Mouse (Mus musculus): ENCODE data around the gene Asb13. TPM values are rescaled to one million over a fixed set of nuclear protein-coding genes. Genes with fewer than 3 reads are reported as not detected.

The Asb13 gene
- 10 to 100 TPM; 47.9 to 49.8 TPM for total RNA-seq (2021)
- long read RNA-seq, experiment 1, full-length matches to known transcripts: 110 of 124 reads
- long read RNA-seq, experiment 1, partial matches to known transcripts: 2 of 124 reads
- long read RNA-seq, experiment 1, other reads (novel, unspliced or antisense): 12 of 124 reads
- long read RNA-seq, experiment 2, full-length matches to known transcripts: 76 of 89 reads
- long read RNA-seq, experiment 2, partial matches to known transcripts: 6 of 89 reads
- long read RNA-seq, experiment 2, other reads (novel, unspliced or antisense): 7 of 89 reads

DNA sequence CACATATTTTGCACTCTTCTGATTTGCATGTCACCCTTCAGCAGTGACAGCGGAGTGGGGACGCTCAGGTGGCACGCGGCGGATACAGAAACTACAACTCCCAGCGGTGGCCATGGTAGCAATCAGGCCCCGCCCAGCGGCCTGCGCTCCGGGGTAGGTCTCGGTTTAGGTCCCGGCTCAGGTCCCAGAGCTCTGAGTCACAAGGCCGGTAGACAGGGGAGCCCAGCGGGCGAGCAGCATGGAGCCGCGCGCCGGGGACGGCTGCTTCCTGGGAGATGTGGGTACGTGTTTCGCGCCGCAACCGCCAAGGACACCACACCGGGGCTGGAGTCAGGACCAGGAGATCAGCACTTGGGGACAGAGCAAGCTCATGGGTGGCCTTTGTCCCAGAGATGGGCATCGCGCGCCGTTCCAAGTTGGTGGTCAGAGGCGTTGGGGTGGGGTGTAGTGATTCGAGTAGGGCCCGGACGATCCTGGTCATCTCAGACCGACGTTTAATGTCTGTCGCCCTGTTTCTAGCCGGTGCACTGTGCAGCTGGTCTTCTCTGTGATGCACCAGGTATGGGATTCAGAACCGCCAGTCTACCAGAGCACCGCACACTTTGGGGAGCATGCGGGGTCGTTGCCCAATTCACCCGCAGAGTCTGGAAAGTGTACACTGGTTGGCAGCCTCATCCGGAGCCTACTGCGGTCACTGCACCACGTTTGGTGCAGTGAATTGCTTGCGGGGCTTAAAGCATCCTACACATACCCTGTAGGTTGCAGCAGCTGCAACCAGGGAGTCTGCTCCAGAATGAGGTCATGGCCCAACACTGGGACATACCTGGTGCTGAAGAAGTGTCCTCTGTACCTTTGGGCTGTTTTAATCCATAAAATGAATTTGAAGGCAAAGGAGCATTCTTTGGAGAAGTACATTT lies at the start of gene Asb13:
Gene Asb13 (plus strand): TSS at position 138 of the 917 bp plus-strand sequence.
- DNase-seq (ENCODE audit: low spot score in 2 of 2): peak; percentile 80 to 91

DNA sequence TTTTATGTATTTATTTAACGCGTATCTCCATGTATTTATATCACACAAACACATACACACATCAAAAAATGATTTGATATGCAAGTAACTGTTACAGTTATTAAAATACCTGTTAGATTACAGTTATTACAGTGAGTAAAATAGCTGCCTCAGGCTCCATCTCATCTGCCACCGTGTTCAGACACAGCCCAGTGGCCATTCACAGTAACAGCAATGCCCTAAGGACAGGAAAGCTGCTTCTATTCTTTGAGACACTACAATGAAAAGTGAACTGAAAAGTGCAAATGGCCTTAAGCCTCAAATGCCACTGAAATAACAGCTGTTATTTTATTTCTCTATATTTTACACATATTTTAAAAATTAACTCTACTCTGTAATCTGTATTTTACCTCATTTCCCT lies 43.0 kb upstream of the Asb13 start:
- DNase-seq (ENCODE audit: low spot score in 2 of 2): no peak

DNA sequence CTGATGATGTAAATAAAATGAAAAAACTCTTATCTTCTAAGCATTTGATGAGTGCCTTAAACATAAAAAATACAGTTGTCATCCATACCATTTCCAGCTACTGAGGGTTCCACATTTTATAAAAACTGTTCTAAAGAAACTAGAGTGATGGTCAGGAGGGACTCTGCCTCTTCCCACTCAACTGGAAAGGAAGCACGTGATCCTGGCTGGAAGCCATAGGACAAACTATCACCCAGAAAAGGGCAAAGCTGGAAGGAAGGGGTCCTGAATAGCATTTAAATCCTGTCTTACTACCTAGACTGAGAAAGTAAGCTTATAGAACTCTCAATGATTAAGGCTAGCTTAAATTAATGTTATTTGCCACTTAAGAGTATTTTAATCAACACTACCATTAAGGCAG lies 39.5 kb upstream of the Asb13 start:
- no peak for DNase-seq (ENCODE audit: low spot score in 2 of 2)

DNA sequence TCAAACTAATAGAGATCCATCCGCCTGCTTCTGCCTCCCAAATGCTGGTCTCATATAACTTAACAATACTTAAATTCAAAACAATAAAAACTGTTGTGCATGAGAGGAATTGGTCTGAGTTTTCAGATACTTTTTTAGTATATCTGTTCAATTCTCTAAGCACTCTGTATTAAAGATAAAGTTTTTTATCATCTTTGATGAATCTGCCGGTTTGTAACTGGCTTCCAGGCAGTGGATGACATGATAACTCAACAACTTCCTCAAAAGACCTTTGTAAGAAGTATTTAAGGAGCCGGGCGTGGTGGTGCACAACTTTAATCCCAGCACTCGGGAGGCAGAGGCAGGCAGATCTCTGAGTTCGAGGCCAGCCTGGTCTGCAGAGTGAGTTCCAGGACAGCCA lies 37.6 kb upstream of the Asb13 start:
- no peak for DNase-seq (ENCODE audit: low spot score in 2 of 2)

DNA sequence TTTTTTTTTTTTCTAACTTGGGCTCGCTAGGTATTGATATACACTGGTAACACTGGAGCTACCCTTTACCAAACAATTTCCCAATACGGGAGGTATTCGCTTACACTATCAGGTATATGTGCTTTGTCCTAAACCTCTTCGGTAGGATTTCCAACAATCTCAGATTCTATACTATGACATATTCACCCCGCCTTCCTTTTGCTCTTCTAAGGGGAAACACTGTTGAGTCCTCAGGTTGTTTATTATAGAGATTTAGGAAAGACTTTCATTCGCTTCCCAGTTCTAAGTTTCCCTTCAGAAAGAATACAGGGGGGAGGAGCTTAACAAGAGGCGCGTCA lies 24.1 kb upstream of the Asb13 start:
- DNase-seq (ENCODE audit: low spot score in 2 of 2): no peak

DNA sequence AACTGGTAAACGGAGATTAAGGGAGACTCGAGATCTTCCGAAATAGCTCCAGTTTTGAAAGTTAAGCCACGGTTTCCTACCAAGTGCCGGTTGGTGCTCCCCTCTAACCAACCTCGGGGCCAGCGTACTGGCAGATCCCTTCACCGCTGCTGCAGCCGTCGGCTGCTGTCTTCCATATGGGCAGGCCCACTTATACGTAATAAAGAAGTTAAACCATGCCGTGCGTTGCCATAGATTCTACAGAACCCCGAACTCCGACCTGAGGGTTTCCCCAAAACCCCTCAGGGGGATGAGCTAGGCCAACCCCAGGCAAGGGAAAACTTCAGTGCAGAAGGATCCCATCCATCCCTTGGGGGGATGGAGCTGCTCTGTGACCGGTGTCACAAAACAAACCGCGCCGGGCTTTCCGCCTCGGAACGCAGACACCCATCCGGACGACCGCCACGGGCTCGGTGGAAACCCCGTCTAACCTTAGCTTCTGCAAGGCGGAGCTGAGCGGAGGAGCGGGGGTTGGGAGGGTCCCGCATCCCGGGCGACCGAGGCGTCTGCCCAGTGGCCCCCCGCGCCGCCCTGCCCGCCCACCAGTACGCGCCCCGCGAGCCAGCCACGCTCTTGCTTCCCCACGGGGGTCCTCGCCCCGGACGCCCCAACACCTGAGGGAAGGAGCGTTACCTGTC lies 23.6 kb upstream of the Asb13 start:
- DNase-seq (ENCODE audit: low spot score in 2 of 2): peak in 1 of 2 experiments; percentile 15

DNA sequence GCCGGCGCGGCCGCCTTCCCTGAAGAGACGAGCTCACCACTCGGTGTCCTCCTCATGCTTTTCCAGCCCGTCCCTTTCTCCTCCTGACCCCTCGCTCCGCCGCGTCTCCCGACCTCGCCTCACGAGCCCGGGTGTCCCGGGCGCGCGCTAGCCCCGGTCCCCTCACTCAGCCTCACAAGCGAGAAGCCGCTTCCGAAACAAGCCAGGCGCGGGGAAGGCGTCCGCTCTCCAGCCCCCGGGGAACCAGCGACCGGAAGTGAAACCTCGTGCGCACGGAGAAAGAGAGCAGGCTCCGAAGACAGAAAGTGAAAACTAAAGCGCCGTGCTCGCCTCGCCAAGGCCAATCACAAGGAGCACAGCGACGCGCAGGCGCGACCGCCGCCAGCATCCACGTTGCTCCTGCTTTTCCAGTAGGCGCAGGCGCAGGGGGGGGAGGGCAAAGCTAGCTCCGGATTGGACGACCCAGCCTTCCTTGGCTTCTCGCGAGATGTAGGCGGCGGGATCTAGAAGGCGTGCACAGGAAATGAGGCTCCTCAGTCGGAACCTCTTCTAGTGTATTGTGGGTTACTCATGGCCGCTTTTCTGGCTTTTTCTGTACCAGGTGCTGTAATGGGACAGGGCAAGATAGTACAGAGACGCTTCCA lies 22.9 kb upstream of the Asb13 start, which contains the start of gene Fam208b:
Gene Fam208b (minus strand): TSS at position 314 of the 644 bp plus-strand sequence.
- peak; percentile 98 to 99 for DNase-seq (ENCODE audit: low spot score in 2 of 2)

DNA sequence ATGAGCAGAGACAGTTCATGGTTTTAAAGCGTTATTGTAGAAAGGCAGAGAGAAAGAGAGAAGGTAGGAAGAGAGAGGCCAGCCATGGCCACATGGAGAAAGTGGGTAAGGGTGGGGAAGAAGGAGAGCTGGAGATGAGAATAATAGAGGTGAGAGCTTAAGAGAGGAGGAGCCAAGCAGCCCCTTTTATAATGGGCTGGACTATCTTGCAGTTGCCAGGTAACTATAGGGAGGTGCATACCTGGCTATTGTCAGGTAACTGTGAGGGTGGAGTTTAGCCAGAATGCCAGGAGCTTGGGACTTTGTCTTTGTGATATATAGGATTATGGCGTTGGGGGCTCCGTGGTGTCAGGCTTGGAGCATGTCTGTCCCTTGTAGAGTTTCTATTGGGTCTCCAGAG lies 6.7 kb upstream of the Asb13 start:
- DNase-seq (ENCODE audit: low spot score in 2 of 2): no peak

DNA sequence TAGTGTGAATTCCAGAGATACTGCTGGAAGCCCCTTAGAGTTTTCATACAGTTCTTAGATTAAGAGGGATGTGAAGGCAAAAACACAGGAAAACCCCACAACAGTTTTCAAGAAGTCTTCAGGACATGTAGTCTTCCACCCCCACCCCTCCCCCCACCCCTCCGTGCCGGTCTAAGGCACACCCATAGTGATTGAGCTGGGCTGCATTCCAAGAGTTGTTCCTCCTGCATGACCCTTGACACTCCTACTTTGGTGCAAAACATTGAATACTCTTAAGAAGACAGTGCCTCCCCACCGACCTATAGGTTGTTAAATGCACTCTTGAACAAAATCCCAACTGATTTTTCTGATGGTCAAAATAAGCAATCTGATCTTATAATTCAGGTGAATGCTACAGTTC lies 5.7 kb upstream of the Asb13 start:
- no peak for DNase-seq (ENCODE audit: low spot score in 2 of 2)

DNA sequence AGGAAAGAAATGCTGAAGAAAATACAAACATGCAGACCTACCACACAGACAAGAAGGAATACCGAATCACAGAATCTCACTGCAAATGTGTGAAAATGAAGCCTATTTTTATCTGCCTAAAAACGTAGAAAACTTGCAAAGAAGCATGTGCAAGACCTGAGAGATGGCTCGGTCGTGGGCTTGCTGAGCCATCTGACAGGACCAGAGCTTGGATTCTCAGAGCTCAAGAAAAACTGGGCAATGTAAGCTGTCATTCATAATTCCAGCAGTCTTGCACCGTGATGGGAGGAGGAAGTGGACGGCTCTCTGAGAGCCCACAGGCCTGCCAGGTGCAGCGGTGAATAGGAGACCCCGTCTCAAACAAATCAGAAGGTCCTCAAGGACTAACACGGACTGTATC lies 1.3 kb upstream of the Asb13 start:
- DNase-seq (ENCODE audit: low spot score in 2 of 2): no peak

DNA sequence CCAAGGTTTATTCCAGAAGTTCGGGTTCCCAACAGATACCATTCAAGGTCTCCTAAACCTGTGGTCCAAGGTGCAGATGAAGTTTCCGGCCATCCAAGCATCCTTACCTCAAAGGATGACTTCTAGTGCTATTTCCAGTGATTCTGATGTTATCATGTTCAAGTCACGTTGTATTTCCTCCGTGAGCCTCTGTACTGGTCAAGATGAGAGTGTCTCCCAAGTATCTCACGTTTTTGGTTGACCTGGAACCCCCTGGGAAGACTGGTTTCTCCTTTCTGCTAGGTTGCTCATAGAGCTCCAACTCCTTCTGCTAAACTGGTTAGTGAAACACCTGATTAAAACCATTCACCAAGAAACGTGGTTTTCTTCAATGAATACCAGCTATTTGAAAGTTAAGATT lies 701 bp upstream of the Asb13 start:
- no peak for DNase-seq (ENCODE audit: low spot score in 2 of 2)

DNA sequence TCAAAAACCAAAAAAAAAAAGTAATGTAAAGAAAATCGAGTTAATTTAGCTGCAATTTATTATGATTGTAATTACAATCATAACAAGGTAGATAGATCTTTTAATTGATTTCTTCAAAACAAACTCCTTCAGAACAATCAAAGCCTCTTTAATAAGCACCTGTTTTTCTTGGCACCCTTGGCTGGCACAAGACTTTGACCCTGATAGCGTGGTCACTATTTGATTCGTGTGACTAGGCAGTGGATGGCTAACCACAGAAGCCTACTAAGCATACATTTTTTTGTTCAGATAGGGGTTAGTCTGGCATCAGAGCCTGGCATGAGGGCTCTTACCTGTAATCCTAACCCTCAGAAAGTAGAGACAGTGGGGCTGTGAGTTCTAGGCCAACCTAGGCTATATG lies 1.2 kb downstream of the Asb13 start:
- no peak for DNase-seq (ENCODE audit: low spot score in 2 of 2)

DNA sequence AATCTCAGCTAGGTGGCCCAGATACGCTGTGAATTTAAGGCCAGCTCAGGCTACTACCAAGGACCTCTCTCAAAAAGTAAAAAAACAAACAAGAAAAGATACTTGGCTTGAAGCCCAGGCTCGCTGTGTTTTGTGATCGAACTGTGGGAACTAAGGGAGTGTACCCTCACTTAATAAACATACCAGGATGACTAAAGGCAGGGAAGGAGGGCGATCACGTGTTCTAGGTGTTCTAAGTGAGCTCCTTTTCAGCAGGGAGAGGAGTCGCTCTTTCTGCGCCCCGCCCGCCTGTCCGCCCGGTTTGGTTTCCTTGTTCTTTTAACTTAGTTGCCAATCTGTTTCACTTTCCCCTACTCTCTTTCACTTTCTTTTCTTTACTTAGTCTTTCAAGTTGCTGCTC lies 3.0 kb downstream of the Asb13 start:
- DNase-seq (ENCODE audit: low spot score in 2 of 2): no peak

DNA sequence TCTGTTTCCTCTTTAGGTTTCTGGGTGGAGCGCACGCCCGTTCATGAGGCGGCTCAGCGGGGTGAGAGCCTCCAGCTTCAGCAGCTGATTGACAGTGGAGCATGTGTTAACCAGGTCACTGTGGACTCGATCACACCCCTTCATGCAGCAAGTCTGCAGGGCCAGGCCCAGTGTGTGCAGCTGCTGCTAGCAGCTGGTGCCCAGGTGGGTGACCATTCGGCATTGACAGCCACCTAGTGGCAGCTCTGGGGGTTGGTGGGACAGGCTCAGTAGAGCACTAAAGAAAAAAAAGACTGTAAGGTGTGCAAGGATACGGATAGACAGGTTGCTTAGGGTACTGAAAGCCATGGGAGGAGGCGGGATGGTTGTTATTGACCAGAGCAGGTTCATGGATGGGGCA lies 8.2 kb downstream of the Asb13 start:
- DNase-seq (ENCODE audit: low spot score in 2 of 2): no peak

DNA sequence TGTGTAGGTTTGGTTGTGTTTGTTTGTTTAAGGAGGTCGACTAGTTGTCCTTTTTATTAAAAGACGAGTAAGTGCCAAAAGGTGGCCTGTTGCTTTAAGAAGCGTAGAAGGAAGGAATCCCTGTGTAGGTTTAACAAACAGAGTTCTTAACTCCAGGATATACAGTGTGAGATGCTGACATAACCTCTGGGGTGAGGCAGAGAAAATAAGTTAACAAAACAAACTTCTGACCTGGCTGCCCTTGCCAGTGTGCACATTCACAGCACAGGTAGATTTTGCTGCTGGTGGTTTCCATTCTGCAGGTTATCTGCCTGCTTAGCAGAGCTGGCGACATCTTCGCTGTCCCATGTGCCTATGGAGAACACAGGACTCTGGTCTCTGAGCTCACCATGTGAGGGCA lies 8.7 kb downstream of the Asb13 start:
- DNase-seq (ENCODE audit: low spot score in 2 of 2): no peak

DNA sequence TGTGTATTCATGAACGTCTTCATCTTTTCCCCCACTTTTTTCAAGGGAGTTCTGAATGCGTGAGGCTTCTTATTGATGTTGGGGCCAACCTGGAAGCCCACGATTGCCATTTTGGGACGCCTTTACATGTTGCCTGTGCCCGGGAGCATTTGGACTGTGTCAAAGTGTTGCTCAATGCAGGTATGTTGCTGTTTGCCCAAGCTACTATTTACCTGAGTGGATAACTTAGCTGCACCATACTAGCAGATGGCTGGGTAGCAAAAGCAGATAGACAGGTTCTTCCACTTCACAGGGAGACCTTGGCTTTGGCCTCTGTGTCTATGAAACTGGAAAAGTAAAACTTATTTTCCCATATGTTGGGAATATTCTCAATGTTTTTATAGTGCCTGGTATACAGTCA lies 11.0 kb downstream of the Asb13 start:
- no peak for DNase-seq (ENCODE audit: low spot score in 2 of 2)

DNA sequence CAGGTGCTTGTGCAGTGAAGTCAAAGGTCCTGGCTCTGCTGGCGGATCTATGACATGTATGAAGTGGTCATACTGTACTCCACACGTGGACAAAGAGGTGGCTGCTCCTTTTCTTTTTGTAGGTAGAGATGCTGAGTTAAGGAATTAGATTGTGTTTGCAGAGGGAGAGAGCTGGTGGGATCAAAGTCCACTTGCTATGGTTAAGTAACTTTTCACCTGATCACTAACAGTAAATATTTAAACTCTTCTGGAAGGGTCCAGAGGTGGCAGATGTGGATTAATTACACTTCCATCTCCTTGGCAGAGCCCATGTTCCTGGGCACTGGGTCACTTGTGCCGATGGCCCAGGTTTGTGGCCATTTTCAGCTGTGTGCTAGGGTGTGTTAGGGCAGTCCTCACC lies 12.1 kb downstream of the Asb13 start:
- DNase-seq (ENCODE audit: low spot score in 2 of 2): no peak

DNA sequence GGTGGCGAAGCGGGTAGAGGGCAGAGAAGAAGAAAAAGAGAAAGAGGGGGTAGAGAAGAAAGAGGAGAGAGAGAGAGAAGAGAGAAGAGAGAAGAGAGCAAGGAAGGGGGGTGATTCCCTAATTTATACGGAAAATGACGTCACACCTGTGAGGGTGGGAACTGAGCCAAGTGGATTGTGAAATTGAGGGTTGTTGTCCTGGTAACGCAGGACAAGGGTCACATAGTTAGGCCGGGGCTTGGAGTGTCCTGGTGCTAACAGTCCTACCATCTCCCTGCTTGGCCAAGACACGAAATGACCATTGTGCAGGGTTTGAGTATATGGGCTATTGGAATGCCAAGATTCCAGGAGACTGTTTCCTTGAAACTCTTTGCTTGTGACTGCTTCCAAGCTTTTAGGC lies 12.7 kb downstream of the Asb13 start:
- no peak for DNase-seq (ENCODE audit: low spot score in 2 of 2)

DNA sequence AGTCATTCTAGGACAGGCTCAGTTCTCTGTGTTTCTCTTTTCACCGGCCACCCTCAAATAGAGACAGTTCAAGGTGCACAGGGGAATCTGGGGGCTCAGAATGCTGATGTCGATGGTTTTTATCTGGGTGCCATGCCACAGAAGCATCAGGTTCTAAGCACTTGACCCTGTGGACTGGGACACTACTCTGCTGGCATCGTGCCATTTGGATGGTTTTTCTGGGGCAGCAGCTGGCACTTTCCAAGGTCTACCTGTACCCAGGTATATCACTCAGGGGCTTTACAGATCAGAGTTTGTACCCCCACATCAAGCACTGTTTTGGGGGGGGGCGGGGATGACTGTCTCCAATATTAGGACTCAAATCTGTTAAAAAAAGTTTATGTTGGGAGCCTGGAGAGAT lies 16.7 kb downstream of the Asb13 start:
- DNase-seq (ENCODE audit: low spot score in 2 of 2): no peak

DNA sequence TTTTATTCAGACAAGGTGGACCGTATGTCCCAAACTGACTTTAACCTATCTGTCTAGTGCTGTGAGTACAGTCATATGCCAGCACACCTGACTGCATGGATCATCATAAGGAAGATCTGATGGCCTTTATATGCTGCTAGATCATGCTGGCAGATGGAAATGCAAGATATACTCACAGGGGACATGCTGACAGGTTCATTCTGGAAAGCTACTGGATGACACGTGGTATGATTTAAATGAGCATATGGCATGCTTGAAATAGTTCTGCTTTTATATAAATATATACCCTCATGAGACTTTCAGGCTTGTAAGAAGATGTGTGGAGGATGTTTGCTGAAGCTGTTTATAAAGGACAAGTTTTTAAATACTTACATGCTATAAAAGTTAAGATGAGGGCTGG lies 20.6 kb downstream of the Asb13 start:
- peak; percentile 22 to 23 for DNase-seq (ENCODE audit: low spot score in 2 of 2)
